8 mouse cellular contexts compared by ENCODE assay signal in genomic region chr6:54699477-54700056, GRCm38 (mm10). TPM values are rescaled to one million over a fixed set of nuclear protein-coding genes. Genes with fewer than 3 reads are reported as not detected.
DNase-seq lines count a peak whose midpoint lies in the region; ATAC-seq and TF ChIP-seq lines count a peak whose summit lies in the region.

No protein-coding gene starts in this region.

- peak overlapping the region; percentile 65 for H3K9ac ChIP-seq in liver, postnatal 0 days (replicated peaks)
- H3K9ac ChIP-seq in neural tube, embryonic 13.5 days: peak overlapping the region; percentile 58

- peak overlapping the region; percentile 53 for H3K4me3 ChIP-seq in liver, postnatal 0 days (ENCODE audit: low read depth, low read length)
- peak overlapping the region; percentile 33 for H3K4me3 ChIP-seq in neural tube, embryonic 13.5 days

- TF ChIP-seq EP300 in liver, postnatal 0 days (IDR thresholded peaks at IDR 0.05; ENCODE audit: low read depth): no peak

- ATAC-seq in liver, postnatal 0 days: peak; percentile 74
- ATAC-seq in neural tube, embryonic 13.5 days (ENCODE audit: low read depth): peak; percentile 79

- H3K27ac ChIP-seq in liver, postnatal 0 days (ENCODE audit: low read depth): no peak overlapping the region
- H3K27ac ChIP-seq in neural tube, embryonic 13.5 days (replicated peaks): 0 out of 2 replicates have a peak overlapping the region, but pooled peaks have one; percentile 1

- no peaks in the 10 kb centered on the region for H3K9me3 ChIP-seq in liver, postnatal 0 days (ENCODE audit: low read length)
- no peaks in the 10 kb centered on the region for H3K9me3 ChIP-seq in neural tube, embryonic 13.5 days

- peaks cover 16% of the 10 kb centered on the region; the same call in 1 of the 2 replicates for H3K27me3 ChIP-seq in liver, postnatal 0 days (ENCODE audit: insufficient read depth, low read length)
- peaks cover 12% of the 10 kb centered on the region for H3K27me3 ChIP-seq in neural tube, embryonic 13.5 days

- peak overlapping the region; percentile 95 for H3K4me2 ChIP-seq in liver, postnatal 0 days (ENCODE audit: low read depth, low read length)
- H3K4me2 ChIP-seq in neural tube, embryonic 13.5 days: peak overlapping the region; percentile 57

- TF ChIP-seq CTCF in liver, postnatal 0 days (IDR thresholded peaks at IDR 0.05; ENCODE audit: low read depth): no peak

- H3K36me3 ChIP-seq in liver, postnatal 0 days (replicated peaks; ENCODE audit: insufficient read depth, low read length): no peaks in the 10 kb centered on the region
- peaks cover 12% of the 10 kb centered on the region for H3K36me3 ChIP-seq in neural tube, embryonic 13.5 days

- intact Hi-C loops in heart, postnatal 36 days (cut with DNase I): loop anchor here (5.0 kb wide), 1 partner anchor 102 kb away; the partner anchor contains the start of genes Fkbp14 and Plekha8

- peaks cover 12% of the 10 kb centered on the region for H3K4me1 ChIP-seq in liver, postnatal 0 days (ENCODE audit: insufficient read depth)
- H3K4me1 ChIP-seq in neural tube, embryonic 13.5 days (replicated peaks): peaks cover 40% of the 10 kb centered on the region

- WGBS in liver, postnatal 0 days (ENCODE audit: insufficient replicate concordance): 5% methylated on average over 19 of the region's 19 CpGs
- 3% methylated on average over 19 of the region's 19 CpGs for WGBS in neural tube, embryonic 13.5 days

- DNase-seq in CD4-positive, CD25-positive, alpha-beta regulatory T cell, adult 2 months (ENCODE audit: low read depth, low spot score): peak; percentile 90
- peak; percentile 81 for DNase-seq in cerebellum, adult 9-10 months
- DNase-seq in forelimb bud, embryonic 11.5 days (ENCODE audit: low read depth, low spot score): peak; percentile 17
- peak; percentile 70 to 77 for DNase-seq in heart, postnatal 36 days
- peak; percentile 82 for DNase-seq in layer of hippocampus, adult 11-12 months (ENCODE audit: low spot score)
- DNase-seq in liver, postnatal 0 days: peak; percentile 75
- DNase-seq in telencephalon, adult 2 months (ENCODE audit: low read depth, low spot score): peak; percentile 76

RNA-seq across cellular contexts. Expression of gene Mturn, which starts 18.1 kb away (rescaled TPM):
- 10 to 100 TPM; 15.3 to 15.6 TPM for total RNA-seq in heart, postnatal 36 days (2021)
- 1.8 and 4.0 TPM in 2 replicates for polyA plus RNA-seq in liver, postnatal 0 days (2015; fragmentation: Nextera tagmentation; extraction: Ambion mirVana)
- 60.5 and 63.4 TPM in 2 replicates for polyA plus RNA-seq in neural tube, embryonic 13.5 days (2015; fragmentation: Nextera tagmentation; extraction: Ambion mirVana)

Comparison
In these comparisons a context has a peak if more than half of its experiments do, and no peak if none do; other contexts are left out.
1. DNase-seq: peak in every context shown above with its lines; median percentile 90 in CD4-positive, CD25-positive, alpha-beta regulatory T cell, adult 2 months; 82 in layer of hippocampus, adult 11-12 months; 81 in cerebellum, adult 9-10 months; 76 in telencephalon, adult 2 months; 75 in liver, postnatal 0 days; 74 in heart, postnatal 36 days; 17 in forelimb bud, embryonic 11.5 days.
2. RNA of gene Mturn, which starts 18.1 kb away (polyA plus RNA-seq): 60.5 to 63.4 TPM in neural tube, embryonic 13.5 days; 1.8 to 4.0 TPM in liver, postnatal 0 days; every median in the first group is over 10 times any median in the second.